Comparison of ENCODE assay signal across 18 mouse cellular contexts in the genomic region with DNA sequence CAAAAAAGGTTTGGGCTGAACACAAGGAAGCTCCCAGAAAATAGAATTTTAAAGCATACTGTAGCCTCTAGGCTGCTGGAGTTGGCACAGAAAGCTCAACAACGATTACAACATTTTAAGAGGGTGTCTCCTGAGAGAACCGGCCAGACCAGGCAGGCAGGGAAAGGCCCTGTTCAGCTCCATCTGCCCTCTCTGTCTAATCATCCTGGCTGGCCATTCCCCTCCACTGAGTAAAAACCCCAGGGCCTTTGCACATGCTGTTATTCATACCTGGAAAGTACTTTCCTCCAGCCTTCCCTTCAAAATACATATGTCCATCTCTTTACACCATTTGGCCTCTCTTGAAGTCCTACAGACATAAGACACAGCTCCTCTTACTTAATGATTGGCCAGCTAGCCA. TPM values are rescaled to one million over a fixed set of nuclear protein-coding genes. Genes with fewer than 3 reads are reported as not detected.
DNase-seq lines count a peak whose midpoint lies in the region; ATAC-seq and TF ChIP-seq lines count a peak whose summit lies in the region.
"Had no signal": no experiment of that assay in that cellular context is flagged by ENCODE, and none has a peak within 500 bp of the region (broad histone marks: within the 10 kb centered on the region; RNA-seq: fewer than 3 reads in every experiment).

No protein-coding gene starts in this region.

- TF ChIP-seq CTCF in intestine, postnatal 0 days (IDR thresholded peaks at IDR 0.05; ENCODE audit: low read depth): no peak

- H3K27me3 ChIP-seq in intestine, postnatal 0 days (replicated peaks; ENCODE audit: control insufficient read depth, insufficient read depth, low read length): no peaks in the 10 kb centered on the region
- H3K27me3 ChIP-seq in intestine, embryonic 16.5 days (replicated peaks; ENCODE audit: control insufficient read depth, insufficient read depth, low read length): no peaks in the 10 kb centered on the region
- H3K27me3 ChIP-seq: lung, embryonic 15.5 days had no signal

- no peak overlapping the region for H3K4me3 ChIP-seq in intestine, postnatal 0 days (ENCODE audit: low read depth, low read length)
- no peak overlapping the region for H3K4me3 ChIP-seq in intestine, embryonic 16.5 days (ENCODE audit: low read length)
- H3K4me3 ChIP-seq: hindbrain, embryonic 10.5 days; layer of hippocampus, adult 2 months; lung, embryonic 15.5 days had no signal

- peak; percentile 34 for DNase-seq in adrenal gland, adult 2 months
- DNase-seq in adrenal gland, postnatal 36 days: no peak
- DNase-seq in testis, postnatal 10 days (ENCODE audit: low spot score): peak; percentile 39
- no peak for DNase-seq in testis, postnatal 14 days (ENCODE audit: low spot score)
- peak; percentile 59 for DNase-seq in lung, postnatal 25 days (ENCODE audit: low spot score)
- DNase-seq: gastrocnemius, adult 2 months; layer of hippocampus, postnatal 36 days had no signal

- H3K9me3 ChIP-seq in intestine, postnatal 0 days (ENCODE audit: control insufficient read depth): no peaks in the 10 kb centered on the region
- no peaks in the 10 kb centered on the region for H3K9me3 ChIP-seq in intestine, embryonic 16.5 days (ENCODE audit: control insufficient read depth, low read length)
- H3K9me3 ChIP-seq: G1E; hindbrain, embryonic 10.5 days; lung, embryonic 15.5 days; megakaryocyte, embryonic 14.5 days had no signal

- peaks cover 7% of the 10 kb centered on the region for H3K36me3 ChIP-seq in intestine, postnatal 0 days (ENCODE audit: control insufficient read depth, insufficient read depth)
- H3K36me3 ChIP-seq in intestine, embryonic 16.5 days (ENCODE audit: control insufficient read depth, insufficient read depth, low read length): no peaks in the 10 kb centered on the region

- H3K27ac ChIP-seq in intestine, postnatal 0 days (ENCODE audit: low read depth, low read length): peak overlapping the region; percentile 3; the same call in 1 of the 2 replicates
- H3K27ac ChIP-seq in intestine, embryonic 16.5 days (ENCODE audit: low read length): no peak overlapping the region
- H3K27ac ChIP-seq: gastrocnemius, adult 2 months; hindbrain, embryonic 10.5 days; layer of hippocampus, adult 2 months; lung, embryonic 15.5 days had no signal

- ATAC-seq in intestine, postnatal 0 days: no peak
- no peak for ATAC-seq in intestine, embryonic 16.5 days
- ATAC-seq in erythroid progenitor cell, adult 5-6 weeks (replicated peaks; ENCODE audit: low FRiP score, poor library complexity, severe bottlenecking): no peak
- ATAC-seq: CD4-positive, CD25-positive, alpha-beta regulatory T cell, adult 4 months; hindbrain, postnatal 0 days had no signal

- 66% methylated on average over 2 of the region's 2 CpGs for WGBS in intestine, postnatal 0 days
- 75% methylated on average over 2 of the region's 2 CpGs for WGBS in intestine, embryonic 16.5 days

- H3K9ac ChIP-seq in intestine, postnatal 0 days (ENCODE audit: low read depth, low read length): no peak overlapping the region
- no peak overlapping the region for H3K9ac ChIP-seq in intestine, embryonic 16.5 days (ENCODE audit: low read depth, low read length)
- H3K9ac ChIP-seq: lung, embryonic 15.5 days had no signal

- no peak overlapping the region for H3K4me2 ChIP-seq in intestine, postnatal 0 days (replicated peaks; ENCODE audit: low read depth)
- H3K4me2 ChIP-seq in intestine, embryonic 16.5 days (ENCODE audit: low read depth, low read length): no peak overlapping the region
- H3K4me2 ChIP-seq: liver, embryonic 11.5 days had no signal

- H3K4me1 ChIP-seq in intestine, postnatal 0 days (replicated peaks; ENCODE audit: control insufficient read depth, insufficient read depth, low read length): peaks cover 9% of the 10 kb centered on the region
- H3K4me1 ChIP-seq in intestine, embryonic 16.5 days (ENCODE audit: control insufficient read depth, insufficient read depth, low read length): peaks cover 28% of the 10 kb centered on the region

RNA-seq across cellular contexts. Expression of gene Plcg1, which starts 1.7 kb away (rescaled TPM):
- 10 to 100 TPM; 49.1 to 52.3 TPM for total RNA-seq in adrenal gland, adult 2 months (2021)
- 28.3 and 61.1 TPM in 2 replicates for polyA plus RNA-seq in adrenal gland, adult 2 months (2012; rRNA removed)
- 10 to 100 TPM; 51.7 to 62.2 TPM for total RNA-seq in adrenal gland, postnatal 36 days (2021)
- 10.9 and 13.3 TPM in 2 replicates for polyA plus RNA-seq in intestine, postnatal 0 days (2015; fragmentation: Nextera tagmentation; extraction: Ambion mirVana)
- polyA plus RNA-seq in intestine, embryonic 16.5 days (2015; fragmentation: Nextera tagmentation; extraction: Ambion mirVana): 16.5 and 20.0 TPM in 2 replicates
- 2.2 and 7.5 TPM in 2 replicates for total RNA-seq in erythroid progenitor cell, adult 5-6 weeks (2015; ENCODE audit: low replicate concordance)
- 3.0 and 11.6 TPM in 2 replicates for total RNA-seq in erythroid progenitor cell, adult 5-6 weeks (2017; ENCODE audit: low replicate concordance)

Comparison
In these comparisons a context has a peak if more than half of its experiments do, and no peak if none do; other contexts are left out.
1. DNase-seq: peak in adrenal gland, adult 2 months (single experiment), testis, postnatal 10 days (single experiment) and lung, postnatal 25 days (single experiment); none in adrenal gland, postnatal 36 days (0 of 2) and testis, postnatal 14 days (single experiment).